Mouse (Mus musculus) liver, adult 2 months (tissue): Measurements from ENCODE around the gene Maats1.

Experiments
- CTCF ChIP-seq: fragments of 200-500 bp; IDR thresholded peaks from 2 replicates; pipeline ENCODE4 v1.5.1; 2011; ENCODE audit warnings: low read depth, low read length, control low read depth
- POLR2A ChIP-seq: fragments of 200-500 bp; IDR thresholded peaks from 2 replicates; pipeline ENCODE4 v1.6.1; 2011; ENCODE audit warnings: low read length, control low read depth; ENCODE audit not compliant: insufficient read depth; ENCODE audit errors: extremely low read depth

GRCm38 (mm10) chr16:38334431-38334830 is 7.5 kb downstream of the Maats1 start:
- TF ChIP-seq CTCF (no peak), POLR2A (no peak)
